Mouse (Mus musculus) left cerebral cortex, postnatal 25 days (tissue): ENCODE data around the gene Fkbp4. TPM values are rescaled to one million over a fixed set of nuclear protein-coding genes. Genes with fewer than 3 reads are reported as not detected.
A peak's percentile ranks its signal among the peaks of the same experiment; 100 is the strongest.
"Not testable (repeated sequence)": the region's sequence is repeated elsewhere in the genome, so short reads cannot be mapped to it uniquely, and the experiment has no call there.

ENCODE experiments used
- DNase-seq, 2 experiments: peaks; one replicate each; pipeline ENCODE4 v3.0.0; 2022; ENCODE audit warnings: low spot score in 2 of 2, mixed read lengths in 1 of 2
- intact Hi-C: fragments of 180-260 bp; cut with DNase I; formaldehyde crosslinking; loops from one replicate; pipeline ENCODE4 v1.15.1; 2025
- total RNA-seq, 2 experiments: library from RNA; stranded (reverse); gene quantifications; 2 replicates each; pipeline ENCODE4 v1.2.3; 2021

The Fkbp4 gene
- total RNA-seq, 2 experiments from 2014 or later = 117 to 119 TPM

- DNase-seq = no peak
- intact Hi-C loops = no loop called here
Measured at GRCm38 (mm10) chr6:128408544-128409125, 29.8 kb downstream of the Fkbp4 start.

- intact Hi-C loops = no loop called here
- no peak for DNase-seq
Measured at GRCm38 (mm10) chr6:128404708-128405107, 33.8 kb downstream of the Fkbp4 start.

- intact Hi-C loops = no loop called here
- DNase-seq = peak; percentile 34 to 46
Measured at GRCm38 (mm10) chr6:128399421-128400185, 38.9 kb downstream of the Fkbp4 start.

GRCm38 (mm10) chr6:128398996-128399395 lies 39.5 kb downstream of the Fkbp4 start, which contains the start of gene Nrip2:
Gene Nrip2, plus strand, starts transcription at chr6:128399296.
- DNase-seq = no peak
- intact Hi-C loops = no loop called here

- DNase-seq = no peak
- intact Hi-C loops = no loop called here
Measured at GRCm38 (mm10) chr6:128397574-128398261, 40.8 kb downstream of the Fkbp4 start.

GRCm38 (mm10) chr6:128390683-128391082 lies 47.8 kb downstream of the Fkbp4 start:
- intact Hi-C loops = no loop called here
- no peak for DNase-seq

- DNase-seq = no peak
- intact Hi-C loops = no loop called here
Measured at GRCm38 (mm10) chr6:128389185-128389584, 49.3 kb downstream of the Fkbp4 start.

GRCm38 (mm10) chr6:128385026-128385425 lies 53.5 kb downstream of the Fkbp4 start:
- intact Hi-C loops = no loop called here
- no peak for DNase-seq

GRCm38 (mm10) chr6:128383752-128384151 lies 54.7 kb downstream of the Fkbp4 start:
- DNase-seq = no peak
- intact Hi-C loops = no loop called here

GRCm38 (mm10) chr6:128381254-128381653 lies 57.2 kb downstream of the Fkbp4 start:
- intact Hi-C loops = no loop called here
- DNase-seq = no peak

GRCm38 (mm10) chr6:128380594-128381167 lies 57.8 kb downstream of the Fkbp4 start:
- DNase-seq, intact Hi-C loops: not testable (repeated sequence)

Other genes starting within 250 kb of the Fkbp4 start
- under 1 TPM; 0.30 to 0.62 TPM for gene Tead4, start 137.9 kb downstream of the Fkbp4 start, total RNA-seq
- gene Tulp3, start 82.8 kb downstream of the Fkbp4 start, total RNA-seq = 10 to 100 TPM; 16.2 to 22.1 TPM
- gene Rhno1, start 75.8 kb downstream of the Fkbp4 start, total RNA-seq = 10 to 100 TPM; 15.7 to 17.2 TPM
- 1 to 10 TPM; 1.3 to 2.1 TPM for gene Foxm1, start 75.7 kb downstream of the Fkbp4 start, total RNA-seq
- under 1 TPM; 0.64 to 0.82 TPM for gene Tex52, start 63.2 kb downstream of the Fkbp4 start, total RNA-seq
- gene Gm44596, start 63.2 kb downstream of the Fkbp4 start, total RNA-seq = not detected
- 1 to 10 TPM; 9.9 to 10.0 TPM for gene Nrip2, start 39.4 kb downstream of the Fkbp4 start, total RNA-seq
- gene Itfg2, start 13.7 kb downstream of the Fkbp4 start, total RNA-seq = 10 to 100 TPM; 25.0 to 30.9 TPM
- not detected for gene Pzp, start 88.0 kb upstream of the Fkbp4 start, total RNA-seq
- 10 to 100 TPM; 14.7 to 15.6 TPM for gene A2ml1, start 142.9 kb upstream of the Fkbp4 start, total RNA-seq
- not detected for gene Klrb1a, start 184.9 kb upstream of the Fkbp4 start, total RNA-seq
- under 1 TPM in 1 of 2 experiments, not detected in 1; 0.46 TPM for gene Clec2h, start 223.7 kb upstream of the Fkbp4 start, total RNA-seq